ENCODE assay signal across 32 mouse cellular contexts in the genomic region with DNA sequence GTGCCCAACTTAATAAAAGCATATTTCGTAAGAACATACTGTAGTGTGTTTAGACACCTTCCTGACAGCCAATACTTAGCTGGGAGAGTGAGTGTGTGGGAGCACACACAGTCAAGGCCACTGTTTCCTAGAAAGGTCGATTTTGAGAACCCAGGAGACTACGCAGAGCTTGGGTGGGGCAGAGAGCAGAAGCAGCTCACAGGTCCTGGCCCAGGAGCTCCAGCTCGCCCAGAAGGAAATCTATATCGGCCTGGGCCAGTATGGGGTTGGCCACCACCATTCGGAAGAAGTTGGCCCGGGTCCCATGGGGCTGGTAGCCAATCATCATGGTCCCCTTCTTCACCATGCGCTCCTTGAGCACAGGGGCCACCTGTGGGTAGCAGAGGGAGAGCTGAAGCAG. TPM values are rescaled to one million over a fixed set of nuclear protein-coding genes. Genes with fewer than 3 reads are reported as not detected.
DNase-seq lines count a peak whose midpoint lies in the region; ATAC-seq and TF ChIP-seq lines count a peak whose summit lies in the region.
"Had no signal": no experiment of that assay in that cellular context is flagged by ENCODE, and none has a peak within 500 bp of the region (broad histone marks: within the 10 kb centered on the region; RNA-seq: fewer than 3 reads in every experiment).

No protein-coding gene starts in this region.

- intact Hi-C loops in gastrocnemius, adult 2 months (cut with DNase I): no loop called here
- intact Hi-C loops in gastrocnemius, postnatal 36 days (cut with DNase I): no loop called here

- no peaks in the 10 kb centered on the region for H3K9me3 ChIP-seq in liver, embryonic 12.5 days (replicated peaks)
- H3K9me3 ChIP-seq: forebrain, embryonic 13.5 days; limb, embryonic 10.5 days; limb, embryonic 15.5 days; megakaryocyte, embryonic 14.5 days; midbrain, embryonic 12.5 days; neural tube, embryonic 12.5 days had no signal

- no peak overlapping the region for H3K4me2 ChIP-seq in liver, embryonic 12.5 days
- H3K4me2 ChIP-seq: forebrain, embryonic 13.5 days; heart, embryonic 13.5 days; hindbrain, embryonic 14.5 days; limb, embryonic 15.5 days; midbrain, embryonic 12.5 days; neural tube, embryonic 12.5 days had no signal

- no peak for TF ChIP-seq CTCF in gastrocnemius, adult 2 months (IDR thresholded peaks at IDR 0.05)
- TF ChIP-seq CTCF in thymus, adult 2 months (IDR thresholded peaks at IDR 0.05; ENCODE audit: borderline replicate concordance, control insufficient read depth, extremely low read depth, insufficient read depth, low read length, poor library complexity): no peak

- H3K27me3 ChIP-seq in liver, embryonic 12.5 days (replicated peaks): no peaks in the 10 kb centered on the region
- no peaks in the 10 kb centered on the region for H3K27me3 ChIP-seq in thymus, adult 2 months (ENCODE audit: control insufficient read depth, insufficient read depth, low read length)
- H3K27me3 ChIP-seq: CH12.LX; forebrain, embryonic 13.5 days; heart, embryonic 13.5 days; limb, embryonic 15.5 days; midbrain, embryonic 12.5 days; neural tube, embryonic 12.5 days had no signal

- DNase-seq in adrenal gland, adult (ENCODE audit: inconsistent age in 2 of 2, low spot score in 1 of 2): peak; percentile 38 to 67
- DNase-seq in adrenal gland, adult 18-20 months (ENCODE audit: low spot score in 2 of 2): no peak
- no peak for DNase-seq in gastrocnemius, adult 2 months
- DNase-seq in gastrocnemius, postnatal 36 days: no peak
- DNase-seq in liver: no peak
- no peak for DNase-seq in thymus, adult 2 months
- DNase-seq: adrenal gland, adult 8-10 months; cerebellum, postnatal 36 days; gastrocnemius, postnatal 25 days; heart, adult 2 months; heart, postnatal 10 days; kidney, adult 18-20 months; kidney, postnatal 4 days; layer of hippocampus, postnatal 36 days; lung, adult 18-20 months; lung, postnatal 4 days; right cerebral cortex, postnatal 4 days; thymus, postnatal 14 days had no signal

- H3K36me3 ChIP-seq in liver, embryonic 12.5 days: peaks cover 10% of the 10 kb centered on the region
- H3K36me3 ChIP-seq in thymus, adult 2 months (ENCODE audit: control insufficient read depth, insufficient read depth, low read length): no peaks in the 10 kb centered on the region
- H3K36me3 ChIP-seq: midbrain, embryonic 12.5 days had no signal

- TF ChIP-seq POLR2A in thymus, adult 2 months (IDR thresholded peaks at IDR 0.05; ENCODE audit: control insufficient read depth, extremely low read depth, insufficient read depth, low read length, poor library complexity): no peak

- ATAC-seq in liver, embryonic 12.5 days: 0 out of 2 replicates have a peak, but pooled peaks have one; percentile 19
- ATAC-seq: forebrain, embryonic 13.5 days; lung, postnatal 0 days had no signal

- H3K27ac ChIP-seq in gastrocnemius, adult 2 months: 0 out of 2 replicates have a peak overlapping the region, but pooled peaks have one; percentile 4
- no peak overlapping the region for H3K27ac ChIP-seq in liver, embryonic 12.5 days
- H3K27ac ChIP-seq in thymus, adult 2 months (ENCODE audit: control insufficient read depth, insufficient read depth, low read length): no peak overlapping the region
- H3K27ac ChIP-seq: forebrain, embryonic 13.5 days; heart, adult 2 months; heart, embryonic 13.5 days; hindbrain, embryonic 14.5 days; limb, embryonic 10.5 days; limb, embryonic 15.5 days; midbrain, embryonic 12.5 days; neural tube, embryonic 12.5 days had no signal

- H3K9ac ChIP-seq in liver, embryonic 12.5 days: no peak overlapping the region
- H3K9ac ChIP-seq: forebrain, embryonic 13.5 days; heart, embryonic 13.5 days; hindbrain, embryonic 14.5 days; limb, embryonic 15.5 days; midbrain, embryonic 12.5 days; neural tube, embryonic 12.5 days had no signal

- no peak overlapping the region for H3K4me3 ChIP-seq in gastrocnemius, adult 2 months
- no peak overlapping the region for H3K4me3 ChIP-seq in liver, embryonic 12.5 days
- no peak overlapping the region for H3K4me3 ChIP-seq in thymus, adult 2 months (ENCODE audit: control insufficient read depth, insufficient read depth, low read length)
- H3K4me3 ChIP-seq: forebrain, embryonic 13.5 days; heart, adult 2 months; heart, embryonic 13.5 days; limb, embryonic 10.5 days; limb, embryonic 15.5 days; megakaryocyte, embryonic 14.5 days; midbrain, embryonic 12.5 days; myocyte; neural tube, embryonic 12.5 days had no signal

- H3K4me1 ChIP-seq in liver, embryonic 12.5 days: peaks cover 14% of the 10 kb centered on the region; the same call in 1 of the 2 replicates
- peaks cover 2% of the 10 kb centered on the region; the same call in 1 of the 2 replicates for H3K4me1 ChIP-seq in thymus, adult 2 months (replicated peaks; ENCODE audit: control insufficient read depth, insufficient read depth, low read length)
- H3K4me1 ChIP-seq: forebrain, embryonic 13.5 days; heart, embryonic 13.5 days; limb, embryonic 15.5 days; midbrain, embryonic 12.5 days; neural tube, embryonic 12.5 days had no signal

- WGBS in liver, embryonic 12.5 days (ENCODE audit: insufficient replicate concordance): 78% methylated on average over 8 of the region's 8 CpGs
- WGBS in thymus, adult 2 months: 89% methylated on average over 8 of the region's 8 CpGs

RNA-seq across cellular contexts. Expression of gene Zfp740, which starts 25.6 kb away (rescaled TPM):
- total RNA-seq in adrenal gland, adult 18-20 months (2021): 10 to 100 TPM; 49.8 to 65.0 TPM
- 10 to 100 TPM; 26.8 to 29.6 TPM for total RNA-seq in gastrocnemius, adult 2 months (2021)
- 10 to 100 TPM; 24.3 to 26.6 TPM for total RNA-seq in gastrocnemius, postnatal 36 days (2021)
- 31.2 and 32.0 TPM in 2 replicates for polyA plus RNA-seq in liver, embryonic 12.5 days (2016; fragmentation: Nextera tagmentation; extraction: Ambion mirVana)
- 69.6 and 71.9 TPM in 2 replicates for polyA plus RNA-seq in thymus, adult 2 months (2012; rRNA removed)

RNA-seq across cellular contexts. Expression of gene Soat2, which starts 27.1 kb away (rescaled TPM):
- under 1 TPM; 0.26 to 0.56 TPM for total RNA-seq in adrenal gland, adult 18-20 months (2021)
- under 1 TPM in 1 of 2 experiments, not detected in 1; 0.14 TPM for total RNA-seq in gastrocnemius, adult 2 months (2021)
- under 1 TPM in 1 of 2 experiments, not detected in 1; 0.15 TPM for total RNA-seq in gastrocnemius, postnatal 36 days (2021)
- 28.3 and 29.8 TPM in 2 replicates for polyA plus RNA-seq in liver, embryonic 12.5 days (2016; fragmentation: Nextera tagmentation; extraction: Ambion mirVana)
- polyA plus RNA-seq in thymus, adult 2 months (2012; rRNA removed): 3.8 and 4.1 TPM in 2 replicates
- total RNA-seq: midbrain, postnatal 0 days had no signal
- polyA plus RNA-seq: embryonic facial prominence, embryonic 11.5 days; hindbrain, embryonic 14.5 days had no signal

RNA-seq across cellular contexts. Expression of gene Csad, which starts 27.1 kb away (rescaled TPM):
- 100 to 1,000 TPM in 1 of 2 experiments, 10 to 100 TPM in 1; 81.7 to 106 TPM for total RNA-seq in adrenal gland, adult 18-20 months (2021)
- 1 to 10 TPM; 5.8 to 8.8 TPM for total RNA-seq in gastrocnemius, adult 2 months (2021)
- 1 to 10 TPM; 7.5 to 7.6 TPM for total RNA-seq in gastrocnemius, postnatal 36 days (2021)
- 21.9 and 26.6 TPM in 2 replicates for polyA plus RNA-seq in liver, embryonic 12.5 days (2016; fragmentation: Nextera tagmentation; extraction: Ambion mirVana)
- 77.6 and 82.1 TPM in 2 replicates for polyA plus RNA-seq in thymus, adult 2 months (2012; rRNA removed)

RNA-seq across cellular contexts. Expression of gene Igfbp6, which starts 33.3 kb away (rescaled TPM):
- total RNA-seq in adrenal gland, adult 18-20 months (2021): 10 to 100 TPM; 45.1 to 66.2 TPM
- total RNA-seq in gastrocnemius, adult 2 months (2021): 10 to 100 TPM; 34.3 to 87.7 TPM
- total RNA-seq in gastrocnemius, postnatal 36 days (2021): 10 to 100 TPM; 42.6 TPM
- 0.72 and 1.1 TPM in 2 replicates for polyA plus RNA-seq in liver, embryonic 12.5 days (2016; fragmentation: Nextera tagmentation; extraction: Ambion mirVana)
- polyA plus RNA-seq in thymus, adult 2 months (2012; rRNA removed): 17.8 and 30.2 TPM in 2 replicates
- polyA plus RNA-seq: embryonic facial prominence, embryonic 11.5 days had no signal

RNA-seq across cellular contexts. Expression of gene Spryd3, which starts 41.4 kb away (rescaled TPM):
- total RNA-seq in adrenal gland, adult 18-20 months (2021): 10 to 100 TPM; 33.0 to 36.9 TPM
- total RNA-seq in gastrocnemius, adult 2 months (2021): 1 to 10 TPM; 4.4 to 5.8 TPM
- total RNA-seq in gastrocnemius, postnatal 36 days (2021): 1 to 10 TPM; 6.0 to 6.2 TPM
- polyA plus RNA-seq in liver, embryonic 12.5 days (2016; fragmentation: Nextera tagmentation; extraction: Ambion mirVana): 14.9 and 15.0 TPM in 2 replicates
- polyA plus RNA-seq in thymus, adult 2 months (2012; rRNA removed): 40.8 and 43.1 TPM in 2 replicates

Comparison
In these comparisons a context has a peak if more than half of its experiments do, and no peak if none do; other contexts are left out.
1. DNase-seq: peak in adrenal gland, adult (2 of 2); none in adrenal gland, adult 18-20 months (0 of 2), gastrocnemius, adult 2 months (single experiment), gastrocnemius, postnatal 36 days (0 of 2), liver (single experiment) and thymus, adult 2 months (single experiment).
2. RNA of gene Csad, which starts 27.1 kb away (total RNA-seq): 81.7 to 106 TPM in adrenal gland, adult 18-20 months; 5.8 to 8.8 TPM in gastrocnemius, adult 2 months and 7.5 to 7.6 TPM in gastrocnemius, postnatal 36 days; every median in the first group is over 4 times any median in the second.